Mouse (Mus musculus) testis, adult 2 months (tissue): ENCODE measurements at regions not wholly inside any gene's neighbourhood (a gene's known extent, or its start where the extent isn't known, plus 50 kb on each side); places are given as distances from the start of the nearest gene placed in this dataset.

Experiments used
- CTCF ChIP-seq: fragments of 200-500 bp; IDR thresholded peaks from 2 replicates; pipeline ENCODE4 v1.5.1; 2012; ENCODE audit warnings: low read depth, mild to moderate bottlenecking, inconsistent platforms, low read length, moderate library complexity; ENCODE audit not compliant: control insufficient read depth, insufficient read depth, insufficient replicate concordance
- POLR2A ChIP-seq: fragments of 200-500 bp; IDR thresholded peaks from 2 replicates; pipeline ENCODE4 v1.6.1; 2012; ENCODE audit warnings: low read depth, mild to moderate bottlenecking, inconsistent platforms, low read length, moderate library complexity; ENCODE audit not compliant: control insufficient read depth

- TF ChIP-seq CTCF (no peak), POLR2A (no peak)
These were observed 339.9 kb downstream of the Foxo1 start for GRCm38 (mm10) chr3:52608086-52608426.
